In genomic region chr17:15577291-15577694, GRCm38 (mm10) we compare ENCODE assay signal across 8 mouse cellular contexts. TPM values are rescaled to one million over a fixed set of nuclear protein-coding genes. Genes with fewer than 3 reads are reported as not detected.
DNase-seq lines count a peak whose midpoint lies in the region; ATAC-seq lines count a peak whose summit lies in the region.

No protein-coding gene starts in this region.

- no peaks in the 10 kb centered on the region for H3K36me3 ChIP-seq in forebrain, embryonic 14.5 days (ENCODE audit: control insufficient read depth, insufficient read depth, low read length)
- H3K36me3 ChIP-seq in hindbrain, embryonic 10.5 days = no peaks in the 10 kb centered on the region
- no peaks in the 10 kb centered on the region for H3K36me3 ChIP-seq in megakaryocyte, embryonic 14.5 days (replicated peaks; ENCODE audit: low read length)
- no peaks in the 10 kb centered on the region for H3K36me3 ChIP-seq in stomach, embryonic 15.5 days

- H3K27ac ChIP-seq in forebrain, embryonic 14.5 days (ENCODE audit: low read depth, low read length) = no peak overlapping the region
- H3K27ac ChIP-seq in hindbrain, embryonic 10.5 days = no peak overlapping the region; the same call in 1 of the 2 replicates
- H3K27ac ChIP-seq in stomach, embryonic 15.5 days = no peak overlapping the region

- H3K9me3 ChIP-seq in forebrain, embryonic 14.5 days (replicated peaks; ENCODE audit: control insufficient read depth, low read length) = no peaks in the 10 kb centered on the region
- no peaks in the 10 kb centered on the region for H3K9me3 ChIP-seq in hindbrain, embryonic 10.5 days
- 0 out of 2 replicates have a peak, but pooled peaks cover 2% of the 10 kb centered on the region for H3K9me3 ChIP-seq in megakaryocyte, embryonic 14.5 days
- no peaks in the 10 kb centered on the region for H3K9me3 ChIP-seq in stomach, embryonic 15.5 days

- H3K4me3 ChIP-seq in forebrain, embryonic 14.5 days (ENCODE audit: low read depth, low read length) = peak overlapping the region; percentile 26
- peak overlapping the region; percentile 47 for H3K4me3 ChIP-seq in hindbrain, embryonic 10.5 days
- H3K4me3 ChIP-seq in megakaryocyte, embryonic 14.5 days (replicated peaks) = peak overlapping the region; percentile 59
- H3K4me3 ChIP-seq in stomach, embryonic 15.5 days (replicated peaks) = peak overlapping the region; percentile 27

- no peak overlapping the region for H3K9ac ChIP-seq in forebrain, embryonic 14.5 days (ENCODE audit: low read length)
- no peak overlapping the region for H3K9ac ChIP-seq in stomach, embryonic 15.5 days

- no peak for ATAC-seq in forebrain, embryonic 14.5 days
- peak; percentile 47; the same call in 1 of the 2 replicates for ATAC-seq in stomach, embryonic 15.5 days (ENCODE audit: insufficient read depth, low FRiP score, low read depth)
- ATAC-seq in frontal cortex, adult (ENCODE audit: low TSS enrichment) = no peak

- H3K4me1 ChIP-seq in forebrain, embryonic 14.5 days (ENCODE audit: control insufficient read depth, insufficient read depth, low read length) = no peaks in the 10 kb centered on the region
- peaks cover 3% of the 10 kb centered on the region; the same call in 1 of the 2 replicates for H3K4me1 ChIP-seq in hindbrain, embryonic 10.5 days (replicated peaks)
- H3K4me1 ChIP-seq in megakaryocyte, embryonic 14.5 days = no peaks in the 10 kb centered on the region
- H3K4me1 ChIP-seq in stomach, embryonic 15.5 days = no peaks in the 10 kb centered on the region

- 1% methylated on average over 32 of the region's 32 CpGs for WGBS in forebrain, embryonic 14.5 days
- WGBS in hindbrain, embryonic 10.5 days = under 1% methylated on average over 32 of the region's 32 CpGs
- under 1% methylated on average over 32 of the region's 32 CpGs for WGBS in stomach, embryonic 15.5 days

- peak; percentile 16 for DNase-seq in thymus, postnatal 4 days
- DNase-seq in thymus, postnatal 25 days = no peak
- DNase-seq in forebrain, embryonic 14.5 days (ENCODE audit: low spot score) = peak; percentile 23
- peak; percentile 50 for DNase-seq in hindbrain, embryonic 10.5 days (ENCODE audit: low spot score)
- peak; percentile 33 for DNase-seq in left cerebral cortex, postnatal 4 days

- H3K27me3 ChIP-seq in forebrain, embryonic 14.5 days (replicated peaks; ENCODE audit: control insufficient read depth, insufficient read depth, low read length) = no peaks in the 10 kb centered on the region
- peaks cover 34% of the 10 kb centered on the region for H3K27me3 ChIP-seq in hindbrain, embryonic 10.5 days (ENCODE audit: insufficient read depth, poor library complexity, severe bottlenecking)
- peaks cover 2% of the 10 kb centered on the region for H3K27me3 ChIP-seq in megakaryocyte, embryonic 14.5 days (replicated peaks)
- H3K27me3 ChIP-seq in stomach, embryonic 15.5 days (replicated peaks) = no peaks in the 10 kb centered on the region

- peak overlapping the region; percentile 49 for H3K4me2 ChIP-seq in forebrain, embryonic 14.5 days (ENCODE audit: low read length)
- peak overlapping the region; percentile 51 for H3K4me2 ChIP-seq in stomach, embryonic 15.5 days

- intact Hi-C loops in left cerebral cortex, postnatal 4 days (cut with DNase I) = no loop called here

RNA-seq across cellular contexts. Expression of gene Prdm9, which starts 13.1 kb away (rescaled TPM):
- polyA plus RNA-seq in forebrain, embryonic 14.5 days (2014; fragmentation: Nextera tagmentation; extraction: Ambion mirVana) = 0.77 TPM in 2 replicates
- 2.3 and 3.2 TPM in 2 replicates for polyA plus RNA-seq in hindbrain, embryonic 10.5 days (2016; fragmentation: Nextera tagmentation; extraction: Ambion mirVana)
- 1 to 10 TPM; 2.8 to 3.2 TPM for total RNA-seq in left cerebral cortex, postnatal 4 days (2021)
- polyA plus RNA-seq in megakaryocyte, embryonic 14.5 days (2012; ENCODE audit: insufficient read depth, low replicate concordance) = 0.18 TPM in 1 of 2 replicates, not detected in the other
- polyA plus RNA-seq in stomach, embryonic 15.5 days (2015; fragmentation: Nextera tagmentation; extraction: Ambion mirVana) = 1.3 and 1.9 TPM in 2 replicates

RNA-seq across cellular contexts. Expression of gene Pdcd2, which starts 50.2 kb away (rescaled TPM):
- 64.4 and 68.5 TPM in 2 replicates for polyA plus RNA-seq in forebrain, embryonic 14.5 days (2014; fragmentation: Nextera tagmentation; extraction: Ambion mirVana)
- polyA plus RNA-seq in hindbrain, embryonic 10.5 days (2016; fragmentation: Nextera tagmentation; extraction: Ambion mirVana) = 49.8 and 51.1 TPM in 2 replicates
- total RNA-seq in left cerebral cortex, postnatal 4 days (2021) = 10 to 100 TPM; 23.2 to 24.3 TPM
- 33.3 and 52.6 TPM in 2 replicates for polyA plus RNA-seq in megakaryocyte, embryonic 14.5 days (2012; ENCODE audit: insufficient read depth, low replicate concordance)
- polyA plus RNA-seq in stomach, embryonic 15.5 days (2015; fragmentation: Nextera tagmentation; extraction: Ambion mirVana) = 45.1 and 52.8 TPM in 2 replicates
